Mouse (Mus musculus) left cerebral cortex, adult 8-10 months (tissue): ENCODE results near the gene Cdk4. TPM values are rescaled to one million over a fixed set of nuclear protein-coding genes. Genes with fewer than 3 reads are reported as not detected.

Source experiments
- DNase-seq, 2 experiments: peaks; one replicate each; pipeline ENCODE4 v3.0.0; 2022; ENCODE audit warnings: low spot score in 2 of 2
- total RNA-seq, 4 experiments: library from RNA; stranded (reverse); gene quantifications; 2 replicates each; pipeline ENCODE4 v1.2.4; 2022

Cdk4 gene
- 10 to 100 TPM; 79.8 to 91.4 (median 85.4) TPM for total RNA-seq

DNA sequence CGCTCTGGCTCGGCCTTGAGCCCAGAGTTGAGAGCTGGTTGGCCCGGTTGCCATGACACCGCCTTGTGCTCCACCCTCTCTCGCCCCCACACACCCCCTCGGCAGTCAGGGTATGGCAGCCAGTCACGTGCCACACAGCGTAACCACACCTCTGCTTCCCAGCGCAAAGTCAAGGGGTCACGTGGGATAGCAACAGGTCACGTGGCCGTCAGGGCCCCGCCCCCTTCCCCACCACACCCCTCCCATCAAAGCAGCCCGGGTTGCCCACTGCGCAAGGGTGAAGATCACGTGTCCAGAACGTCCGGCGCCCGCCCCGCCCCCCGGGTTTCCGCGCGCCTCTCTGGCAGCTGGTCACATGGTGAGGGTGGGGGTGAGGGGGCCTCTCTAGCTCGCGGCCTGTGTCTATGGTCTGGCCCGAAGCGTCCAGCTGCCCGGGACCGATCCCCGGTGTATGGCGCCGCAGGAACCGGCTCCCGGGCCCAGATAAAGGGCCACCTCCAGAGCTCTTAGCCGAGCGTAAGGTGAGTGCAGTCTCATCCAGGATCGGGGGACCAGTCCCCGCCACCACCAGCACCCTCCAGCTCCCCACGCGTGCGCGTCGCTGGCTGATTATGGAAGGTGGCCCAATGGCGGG, at the start of gene Cdk4:
Gene Cdk4 (plus strand): TSS at position 296 of the 634 bp plus-strand sequence.
- peak; percentile 97 to 98 for DNase-seq

GRCm38 (mm10) chr10:127016488-127016887, 46.8 kb upstream of the Cdk4 start:
- no peak for DNase-seq

GRCm38 (mm10) chr10:127017071-127017470, 46.3 kb upstream of the Cdk4 start:
- no peak for DNase-seq

- DNase-seq: no peak
Measured at GRCm38 (mm10) chr10:127018422-127018821, 44.9 kb upstream of the Cdk4 start.

DNA sequence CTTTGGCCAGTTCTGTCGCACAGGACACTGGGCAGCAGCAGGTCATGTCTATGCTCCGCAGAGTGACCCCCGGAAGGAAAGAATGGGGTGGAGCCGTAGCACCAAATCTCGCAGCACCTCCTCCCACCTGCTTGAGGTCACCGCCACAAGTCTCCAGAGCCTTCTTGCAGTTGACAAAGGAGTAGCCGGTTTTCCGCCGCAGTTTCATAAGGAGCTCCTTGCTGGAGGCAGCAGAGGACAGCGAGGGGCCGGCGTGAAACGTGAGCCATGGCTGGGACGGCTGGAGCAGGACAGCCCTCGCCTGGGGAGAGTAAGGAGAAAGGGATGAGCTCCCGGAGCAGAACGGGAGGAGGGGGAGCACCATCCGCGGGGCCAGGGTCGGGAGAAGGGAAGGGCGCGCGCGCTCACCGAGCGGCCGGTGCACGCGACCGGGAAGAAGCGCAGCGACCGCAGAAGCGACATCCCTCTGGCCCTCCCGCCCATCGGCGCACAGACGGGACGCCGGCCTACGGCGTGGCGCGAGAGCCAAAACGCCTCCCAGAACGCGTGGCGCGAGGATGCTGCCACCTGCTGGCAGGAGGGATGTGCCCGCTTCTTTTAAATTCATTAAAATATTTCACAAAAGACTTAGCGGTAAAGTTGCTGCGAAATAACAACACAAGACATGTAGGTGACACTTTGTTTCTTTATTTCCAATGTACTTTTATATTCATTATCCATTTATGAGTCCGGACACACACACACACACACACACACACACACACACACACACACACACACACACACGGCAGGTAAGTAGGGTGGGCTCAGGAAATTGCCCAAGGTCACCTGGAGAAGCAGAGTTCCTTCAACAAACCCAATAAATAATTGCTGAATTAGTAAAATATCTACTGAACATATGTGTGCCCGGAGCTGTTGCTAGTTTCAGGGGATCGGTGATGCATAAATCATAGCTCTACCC, 32.7 kb upstream of the Cdk4 start, which contains the start of gene Tsfm:
Gene Tsfm (minus strand): TSS at position 505 of the 961 bp plus-strand sequence.
- peak; percentile 75 to 87 for DNase-seq

DNA sequence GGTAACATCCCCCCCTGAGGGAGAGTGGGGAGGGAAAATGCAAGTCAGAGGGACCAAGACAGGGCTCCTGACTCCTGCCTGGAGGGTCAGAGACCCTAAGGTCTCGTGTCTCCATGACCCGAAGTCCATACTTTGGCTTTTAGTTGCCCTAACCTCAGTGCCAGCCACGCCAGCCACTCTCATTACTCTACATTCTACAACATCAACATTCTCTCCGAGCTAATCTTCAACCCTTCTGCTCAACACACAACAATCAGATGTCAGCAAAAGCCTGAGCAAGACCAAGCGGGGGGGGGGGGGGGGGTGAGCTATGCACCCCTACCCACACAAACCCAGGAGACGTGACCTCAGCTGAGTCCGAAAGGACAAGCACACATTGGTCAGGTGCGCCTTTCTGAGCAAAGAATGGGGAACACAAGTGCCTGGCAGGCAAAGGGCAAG, 30.0 kb upstream of the Cdk4 start:
- no peak for DNase-seq

DNA sequence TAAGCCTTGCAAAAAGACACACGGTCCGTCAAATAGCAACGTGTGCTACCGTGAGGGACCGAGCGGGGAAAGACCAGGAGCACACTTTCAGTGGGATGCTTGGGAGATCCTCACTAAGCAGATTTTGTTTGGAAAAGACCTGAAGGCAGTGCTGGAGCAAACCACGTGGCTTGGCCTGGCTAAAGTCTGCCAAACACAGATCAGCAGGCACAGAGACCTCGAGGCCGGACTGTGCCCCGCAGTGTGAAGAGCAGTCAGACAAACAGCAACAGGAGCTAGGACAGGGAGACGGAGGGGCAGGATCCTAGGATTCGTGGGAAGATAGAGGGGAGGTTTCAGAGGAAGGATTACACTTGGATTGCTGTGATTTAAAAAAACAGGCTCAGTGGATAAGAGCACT, 27.1 kb upstream of the Cdk4 start:
- no peak for DNase-seq

DNA sequence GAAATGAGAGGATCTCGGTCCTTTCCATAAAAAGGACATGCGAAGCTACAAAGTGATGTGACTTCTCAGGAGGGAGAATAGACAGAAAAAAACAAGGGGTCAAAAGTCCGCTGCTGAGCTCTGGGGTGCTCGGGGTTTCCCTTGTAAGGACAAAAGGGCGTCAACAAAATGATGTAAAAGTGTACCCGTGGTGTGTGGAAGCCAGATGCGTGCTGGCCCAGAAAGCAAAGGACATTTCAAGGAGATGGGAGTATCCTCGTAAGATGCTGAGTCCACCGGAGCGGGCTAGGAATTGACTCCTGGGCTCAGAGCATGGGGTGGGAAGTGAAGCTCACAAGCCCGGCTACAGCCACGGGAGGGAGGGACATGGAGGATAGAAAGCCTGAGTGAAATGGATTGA, 25.7 kb upstream of the Cdk4 start:
- no peak for DNase-seq

- DNase-seq: peak in 1 of 2 experiments; percentile 43
Measured at GRCm38 (mm10) chr10:127040569-127041214, 22.6 kb upstream of the Cdk4 start.

DNA sequence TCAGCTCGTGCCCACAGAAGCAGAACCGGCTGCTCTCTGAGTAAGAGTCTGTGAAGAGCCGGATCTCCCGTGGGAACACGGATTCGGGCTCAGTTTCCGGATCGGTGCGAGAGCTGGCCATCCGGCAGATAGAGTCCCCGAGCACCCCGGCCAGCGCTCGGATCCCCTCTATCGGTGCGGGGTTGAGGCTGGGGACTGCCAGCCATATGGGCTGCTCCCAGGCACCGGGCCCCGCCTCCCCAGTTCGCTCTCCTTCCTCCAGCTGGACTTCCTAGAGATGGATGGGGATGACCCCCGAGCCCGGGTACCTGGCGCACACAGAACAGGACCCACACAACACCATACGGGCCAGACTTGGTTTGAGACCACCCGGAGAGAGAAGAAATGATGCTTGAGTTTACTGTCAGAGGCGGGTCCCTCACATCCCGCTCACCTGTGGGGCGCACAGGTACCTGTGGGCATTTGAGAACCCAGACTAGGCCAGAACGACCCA, 22.0 kb upstream of the Cdk4 start, which contains the start of the genes Mettl1 and Eef1akmt3:
Gene Mettl1 (plus strand): TSS at position 141 of the 493 bp plus-strand sequence.
Gene Eef1akmt3 (minus strand): TSS at position 240 of the 493 bp plus-strand sequence.
- DNase-seq: no peak

DNA sequence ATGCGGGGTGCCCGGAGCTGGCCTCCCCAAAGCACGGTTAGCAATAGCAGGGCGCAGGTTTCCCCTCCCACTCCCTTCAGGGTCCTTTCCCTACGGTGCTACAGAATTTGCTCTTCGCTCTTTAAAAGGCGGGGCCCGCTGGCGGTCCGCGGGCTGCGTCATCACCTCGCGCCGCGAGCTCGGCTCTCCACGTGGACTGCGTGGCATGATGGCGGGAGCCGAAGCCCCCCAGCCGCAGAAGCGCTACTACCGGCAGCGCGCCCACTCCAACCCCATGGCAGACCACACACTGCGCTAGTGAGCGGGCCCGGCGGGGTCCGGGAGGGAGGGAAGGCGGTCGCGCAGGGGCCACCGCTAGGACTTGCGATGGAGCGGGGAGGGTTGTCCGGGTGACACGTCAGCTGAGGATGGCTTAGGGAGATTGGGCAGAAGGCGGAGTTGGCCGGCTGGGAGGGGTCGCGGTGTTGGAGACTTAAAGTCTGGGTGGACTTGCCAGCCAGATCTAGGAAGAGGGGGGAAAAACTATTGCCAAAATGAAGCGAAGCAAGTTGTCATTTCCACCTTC, 21.5 kb upstream of the Cdk4 start:
- peak; percentile 82 to 90 for DNase-seq

DNA sequence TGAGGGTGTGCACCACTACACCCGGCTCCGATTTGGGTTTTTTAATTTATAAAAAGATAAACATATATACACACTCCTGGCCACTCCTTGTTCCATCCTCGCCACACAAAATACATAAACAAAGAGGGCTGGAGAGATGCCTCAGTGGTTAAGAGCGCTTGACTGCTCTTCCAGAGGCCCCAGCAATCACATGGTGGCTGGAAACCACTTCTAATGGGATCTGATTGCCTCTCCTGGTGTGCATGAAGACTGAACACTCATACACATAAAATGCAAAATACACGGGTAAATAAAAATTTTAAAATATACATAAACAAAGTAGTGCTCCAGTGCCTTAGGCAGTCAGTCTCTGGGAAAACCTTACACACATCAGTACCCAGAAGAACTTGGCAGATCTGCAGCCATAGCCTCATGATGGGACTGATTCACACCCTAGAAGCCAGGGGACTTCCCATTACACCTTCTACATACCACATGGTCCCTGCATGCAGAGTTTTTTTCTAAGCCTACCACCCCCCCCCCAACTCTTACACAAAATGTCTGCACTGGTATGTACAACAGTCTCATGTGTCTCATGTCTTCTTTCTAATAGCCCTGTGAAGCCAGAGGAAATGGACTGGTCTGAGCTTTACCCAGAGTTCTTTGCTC, 20.7 kb upstream of the Cdk4 start:
- DNase-seq: no peak

- no peak for DNase-seq
Measured at GRCm38 (mm10) chr10:127043187-127043586, 20.1 kb upstream of the Cdk4 start.

DNA sequence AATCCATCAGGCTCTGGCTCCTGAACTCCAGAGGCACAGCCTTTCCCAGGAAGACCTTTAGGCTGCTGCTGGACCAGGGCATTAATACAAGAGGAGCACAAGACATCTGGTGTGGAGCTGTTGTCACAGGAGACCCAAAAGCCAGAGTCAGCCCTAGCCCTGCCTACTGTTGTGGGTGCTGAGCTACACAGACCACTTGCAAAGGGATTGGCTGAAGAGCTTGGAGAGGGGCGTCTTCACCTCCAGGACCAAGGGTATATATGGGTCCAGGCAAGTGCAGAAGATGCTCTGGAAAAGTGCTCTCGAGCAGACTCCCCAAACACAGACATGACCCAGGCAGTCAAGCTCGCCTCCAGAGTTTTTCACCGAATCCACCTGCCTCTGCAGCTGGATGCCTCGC, 15.4 kb upstream of the Cdk4 start, which contains the start of gene Cyp27b1:
Gene Cyp27b1 (plus strand): TSS at position 297 of the 400 bp plus-strand sequence.
- no peak for DNase-seq

GRCm38 (mm10) chr10:127048608-127049394, 14.5 kb upstream of the Cdk4 start:
- DNase-seq: no peak

DNA sequence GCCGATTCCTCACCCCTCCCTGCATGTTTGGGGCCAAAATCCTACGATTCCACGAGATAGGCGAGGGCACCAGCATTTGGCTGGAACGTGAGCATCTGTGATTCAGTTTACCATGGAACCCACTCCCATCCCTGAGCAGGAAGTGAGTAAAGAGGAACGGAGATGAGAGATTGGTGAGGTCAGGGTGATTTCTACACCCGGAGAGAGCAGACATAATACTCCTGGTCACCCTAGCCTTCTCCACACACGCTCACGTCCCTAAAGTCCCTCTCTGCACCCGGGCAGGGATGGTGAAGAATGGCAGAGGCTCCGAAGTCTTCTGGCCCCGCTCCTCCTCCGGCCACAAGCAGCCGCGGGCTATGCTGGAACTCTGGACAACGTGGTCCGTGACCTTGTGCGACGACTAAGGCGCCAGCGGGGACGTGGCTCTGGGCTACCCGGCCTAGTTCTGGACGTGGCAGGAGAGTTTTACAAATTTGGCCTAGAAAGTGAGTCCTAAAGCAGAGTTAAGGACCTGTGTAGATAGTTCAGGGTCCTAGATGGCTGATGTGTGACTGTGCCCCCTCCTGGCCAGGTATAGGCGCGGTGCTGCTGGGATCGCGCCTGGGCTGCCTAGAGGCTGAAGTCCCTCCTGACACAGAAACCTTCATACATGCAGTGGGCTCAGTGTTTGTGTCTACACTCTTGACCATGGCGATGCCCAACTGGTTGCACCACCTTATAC, 13.8 kb upstream of the Cdk4 start:
- no peak for DNase-seq

DNA sequence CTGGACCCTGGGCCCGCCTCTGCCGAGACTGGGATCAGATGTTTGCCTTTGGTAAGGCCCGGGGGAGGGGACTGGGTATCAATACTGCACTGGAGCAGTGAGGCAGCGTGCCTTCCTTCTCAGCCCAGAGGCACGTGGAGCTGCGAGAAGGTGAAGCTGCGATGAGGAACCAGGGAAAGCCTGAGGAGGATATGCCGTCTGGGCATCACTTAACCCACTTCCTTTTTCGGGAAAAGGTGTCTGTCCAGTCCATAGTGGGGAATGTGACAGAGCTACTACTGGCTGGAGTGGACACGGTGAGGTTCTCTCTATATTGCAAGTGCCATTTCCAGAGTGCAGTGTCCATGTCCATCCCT, 13.2 kb upstream of the Cdk4 start:
- no peak for DNase-seq

GRCm38 (mm10) chr10:127054646-127055045, 8.7 kb upstream of the Cdk4 start:
- DNase-seq: no peak

DNA sequence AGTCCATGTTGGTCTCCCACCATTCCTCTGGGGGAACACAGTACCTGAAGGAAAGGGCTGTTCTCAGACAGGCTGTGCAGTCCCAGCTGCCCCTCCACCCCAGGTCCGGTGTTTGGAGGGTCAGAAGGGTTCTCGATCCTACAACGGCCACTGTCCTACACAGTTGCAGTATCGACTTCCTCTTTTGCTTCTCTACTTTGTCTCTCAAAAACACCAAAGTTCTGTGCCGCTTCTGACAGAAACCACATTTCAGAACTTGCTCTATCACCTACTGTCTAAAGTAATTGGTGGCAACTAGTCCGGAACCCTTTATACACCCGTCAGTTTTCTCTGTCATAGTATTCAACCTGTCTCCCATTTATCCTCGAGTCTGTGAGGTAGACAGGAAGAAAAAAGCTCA, 7.9 kb upstream of the Cdk4 start:
- DNase-seq: no peak
